Mouse (Mus musculus): ENCODE data around the gene Robo3.
A peak's percentile ranks its signal among the peaks of the same experiment; 100 is the strongest.

Gene Robo3

GRCm38 (mm10) chr9:37430582-37430981, 2.5 kb downstream of the Robo3 start:
- DNase-seq (ENCODE audit: low spot score in 2 of 2), result peak; percentile 95 to 96

DNA sequence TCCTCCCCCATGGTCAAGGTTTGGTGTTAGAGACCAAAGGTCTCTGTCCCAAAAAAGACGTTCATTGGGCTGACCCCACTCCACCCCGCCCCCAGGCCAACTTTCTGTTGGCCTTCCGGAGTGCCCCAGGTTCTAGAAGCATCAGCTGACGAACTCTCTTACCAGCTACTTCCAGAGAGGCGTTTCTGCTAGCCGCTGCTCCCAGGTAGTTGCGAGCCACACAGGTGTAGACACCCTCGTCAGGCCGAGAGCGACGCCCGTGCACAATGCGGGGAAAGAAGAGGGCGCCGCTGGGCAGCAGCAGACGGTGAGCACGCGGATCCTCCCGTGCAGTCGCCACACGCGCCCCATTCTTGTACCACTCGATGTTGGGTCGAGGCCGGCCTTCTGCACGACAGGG, 3.7 kb downstream of the Robo3 start:
- no peak for DNase-seq (ENCODE audit: low spot score in 2 of 2)

- no peak for DNase-seq (ENCODE audit: low spot score in 2 of 2)
Measured at GRCm38 (mm10) chr9:37421239-37421638, 11.8 kb downstream of the Robo3 start.

DNA sequence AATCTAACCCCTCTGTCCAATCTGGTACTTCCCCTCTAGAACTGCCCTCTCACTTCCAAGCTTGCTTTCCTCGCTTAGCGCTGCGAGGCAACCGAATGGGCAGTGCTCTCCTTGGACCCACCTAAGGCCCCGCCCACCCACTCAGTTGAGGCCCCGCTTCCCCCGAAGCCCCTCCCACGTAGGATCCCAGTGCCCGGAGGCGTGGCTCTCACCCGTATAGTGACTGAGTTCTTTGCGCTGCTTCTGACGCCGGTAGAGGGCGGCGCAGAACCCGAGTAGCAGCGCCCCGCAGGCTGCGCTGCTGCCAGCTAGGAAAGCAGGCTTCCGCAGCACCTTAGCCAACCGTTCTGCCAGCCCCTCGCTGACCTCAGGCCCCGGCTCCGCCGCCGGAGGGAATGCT, 12.4 kb downstream of the Robo3 start:
- DNase-seq (ENCODE audit: low spot score in 2 of 2), result peak; percentile 80 to 81

GRCm38 (mm10) chr9:37418791-37419190, 14.3 kb downstream of the Robo3 start:
- DNase-seq (ENCODE audit: low spot score in 2 of 2), result no peak

DNA sequence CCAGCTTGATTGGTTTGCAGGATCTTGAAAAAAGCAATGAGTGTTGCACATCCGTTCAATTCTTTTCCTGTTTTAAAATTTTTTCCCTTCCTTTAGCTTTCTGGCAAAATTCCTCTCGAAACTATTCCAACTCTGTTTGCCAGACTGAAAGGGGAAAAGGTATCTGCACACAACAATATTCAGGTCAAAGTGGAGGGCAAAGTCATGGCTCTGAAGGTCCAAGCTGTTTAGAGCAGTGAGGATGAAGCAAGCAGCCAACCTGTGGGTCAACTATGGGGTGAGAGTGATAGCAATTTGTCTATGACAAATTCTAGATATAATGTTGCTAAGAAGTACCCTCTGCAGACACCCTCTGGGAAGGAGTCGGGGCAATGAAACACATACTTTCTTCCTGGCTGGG, 18.4 kb downstream of the Robo3 start:
- DNase-seq (ENCODE audit: low spot score in 2 of 2), result no peak

DNA sequence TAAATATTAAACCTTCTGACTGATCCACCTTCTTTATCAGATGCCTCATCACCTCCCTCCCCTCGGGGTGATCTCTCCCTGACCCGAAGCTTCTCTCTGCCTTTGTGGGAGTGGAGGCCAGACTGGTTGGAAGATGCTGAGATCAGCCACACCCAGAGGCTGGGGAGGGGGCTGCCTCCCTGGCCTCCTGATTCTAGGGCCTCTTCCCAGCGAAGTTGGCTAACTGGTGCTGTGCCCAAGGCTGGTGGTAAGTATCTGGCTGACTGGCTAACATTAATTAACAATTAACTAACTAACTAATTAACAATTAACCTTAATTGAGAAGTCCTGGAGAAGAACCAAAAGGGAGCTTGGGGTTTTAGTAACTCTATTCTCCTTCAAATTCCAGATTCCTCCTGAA, 20.1 kb downstream of the Robo3 start:
- no peak for DNase-seq (ENCODE audit: low spot score in 2 of 2)

DNA sequence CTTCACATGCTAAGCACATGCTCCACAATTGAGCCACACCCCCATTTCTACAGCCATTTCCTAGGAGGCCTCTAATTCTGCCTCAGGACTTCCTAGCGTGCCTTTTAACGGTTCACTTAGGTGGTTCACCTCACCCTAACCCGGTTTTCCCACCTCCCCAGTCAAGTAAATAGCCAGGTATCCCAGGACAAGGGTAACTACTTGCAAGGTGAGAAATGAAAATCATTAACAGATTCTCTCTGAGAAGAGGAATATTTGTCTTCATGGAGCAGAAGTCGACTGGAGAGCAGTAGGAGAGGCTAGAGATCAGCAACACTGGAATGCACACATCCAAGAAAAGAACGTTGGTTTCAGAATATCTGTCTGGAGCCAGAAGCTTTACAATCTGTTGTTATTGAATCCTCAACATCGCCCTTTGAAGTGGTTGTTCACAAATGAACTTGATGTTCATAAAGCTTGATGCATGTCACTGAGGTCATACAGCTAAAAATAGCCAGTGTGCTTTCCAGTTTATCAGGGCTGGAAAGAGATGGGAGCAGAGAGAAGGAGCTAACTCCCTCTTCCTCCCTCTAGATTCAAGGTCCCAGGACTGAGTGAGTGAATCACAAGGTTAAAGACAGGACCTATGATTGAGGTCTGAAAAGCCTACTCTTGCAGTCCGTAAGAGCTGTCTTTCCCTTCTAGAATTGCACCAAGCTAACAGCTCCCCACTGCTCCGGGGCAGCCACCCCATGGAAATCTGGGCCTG, 23.2 kb downstream of the Robo3 start:
- DNase-seq (ENCODE audit: low spot score in 2 of 2), result no peak

GRCm38 (mm10) chr9:37407850-37408502, 25.1 kb downstream of the Robo3 start:
- DNase-seq (ENCODE audit: low spot score in 2 of 2), result no peak

DNA sequence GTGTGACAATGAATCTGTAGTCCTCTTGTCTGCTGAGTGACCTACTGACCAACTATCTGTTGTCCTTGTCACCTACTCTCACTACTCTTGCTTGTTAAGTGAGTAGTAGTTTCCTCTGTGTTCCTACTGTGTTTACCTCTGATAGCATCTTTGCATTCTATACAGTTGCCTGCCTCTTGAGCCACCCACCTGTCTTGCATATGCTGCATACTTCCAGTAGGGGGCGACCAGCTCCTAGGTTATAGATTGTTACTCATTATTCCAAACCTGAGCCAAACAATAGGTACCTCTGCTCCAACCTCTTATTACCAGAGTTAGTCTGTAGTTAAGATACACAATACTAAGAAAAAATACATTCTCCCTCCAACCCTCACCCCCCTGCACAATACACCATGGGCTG, 26.7 kb downstream of the Robo3 start:
- DNase-seq (ENCODE audit: low spot score in 2 of 2), result peak in 1 of 2 experiments; percentile 25

DNA sequence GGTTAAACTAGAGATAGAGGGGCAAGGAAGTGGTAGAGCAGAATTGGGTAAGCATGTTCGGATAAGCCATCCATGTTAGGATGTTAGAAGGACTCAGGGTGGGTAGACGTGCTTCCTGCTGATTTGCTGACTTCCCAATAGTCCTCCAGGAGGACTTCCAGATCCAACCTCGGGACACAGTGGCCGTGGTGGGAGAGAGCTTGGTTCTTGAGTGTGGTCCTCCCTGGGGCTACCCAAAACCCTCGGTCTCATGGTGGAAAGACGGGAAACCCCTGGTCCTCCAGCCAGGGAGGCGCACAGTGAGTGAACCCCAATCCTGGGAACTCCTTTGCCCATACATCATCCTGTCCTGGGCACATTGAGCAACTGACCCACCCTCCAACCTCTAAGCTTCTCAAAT, 30.0 kb downstream of the Robo3 start:
- no peak for DNase-seq (ENCODE audit: low spot score in 2 of 2)

- no peak for DNase-seq (ENCODE audit: low spot score in 2 of 2)
Measured at GRCm38 (mm10) chr9:37402501-37402900, 30.5 kb downstream of the Robo3 start.

DNA sequence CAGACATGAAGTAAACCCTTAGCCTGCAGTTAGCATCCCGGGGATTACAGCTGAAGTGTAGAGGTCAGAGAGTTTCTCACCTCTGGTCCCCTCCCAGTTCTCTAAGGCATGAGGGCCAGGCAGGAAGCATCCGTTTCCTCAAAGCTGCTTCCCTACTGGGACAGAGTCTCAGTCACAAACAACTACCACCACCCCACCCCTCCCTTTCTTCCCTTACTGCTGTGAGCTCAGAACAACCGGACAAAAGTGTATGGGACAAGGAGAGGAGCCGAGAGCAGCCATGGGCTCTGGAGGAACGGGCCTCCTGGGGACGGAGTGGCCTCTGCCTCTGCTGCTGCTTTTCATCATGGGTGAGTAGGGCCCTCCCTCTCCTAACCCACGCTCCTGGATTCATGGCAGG, 31.2 kb downstream of the Robo3 start, which contains the start of gene Robo4:
Gene Robo4, plus strand, starts transcription at position 96 of the 400 bp plus-strand sequence.
- DNase-seq (ENCODE audit: low spot score in 2 of 2), result no peak

GRCm38 (mm10) chr9:37400585-37400984, 32.5 kb downstream of the Robo3 start:
- DNase-seq (ENCODE audit: low spot score in 2 of 2), result no peak

DNA sequence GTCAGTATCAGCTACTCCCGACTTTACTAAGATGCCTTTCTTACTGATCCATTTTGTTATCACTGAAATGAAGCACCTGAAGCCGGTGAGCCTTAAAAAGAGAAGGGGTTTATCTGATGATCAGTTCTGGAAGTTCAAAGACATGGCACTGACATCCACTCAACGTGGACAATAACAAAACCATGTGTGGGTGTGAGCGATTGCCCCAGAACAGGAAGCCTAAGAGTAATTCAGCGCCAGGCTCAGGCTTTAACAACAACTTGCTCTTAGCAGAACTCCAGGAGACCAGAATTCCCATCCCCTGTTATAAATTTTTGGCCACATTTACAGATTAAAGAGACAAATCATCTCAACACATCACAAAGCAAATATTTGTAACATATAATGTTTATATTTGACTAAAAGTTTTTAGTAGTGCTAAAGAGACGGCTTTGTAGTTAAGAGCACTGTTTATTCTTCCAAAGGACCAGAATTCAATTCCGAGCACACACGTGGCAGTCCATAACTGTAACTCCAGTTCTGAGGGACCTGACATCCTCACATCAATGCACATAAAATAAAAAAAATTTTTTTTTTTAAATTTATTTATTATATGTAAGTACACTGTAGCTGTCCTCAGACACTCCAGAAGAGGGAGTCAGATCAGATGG, 39.4 kb downstream of the Robo3 start:
- DNase-seq (ENCODE audit: low spot score in 2 of 2), result no peak

DNA sequence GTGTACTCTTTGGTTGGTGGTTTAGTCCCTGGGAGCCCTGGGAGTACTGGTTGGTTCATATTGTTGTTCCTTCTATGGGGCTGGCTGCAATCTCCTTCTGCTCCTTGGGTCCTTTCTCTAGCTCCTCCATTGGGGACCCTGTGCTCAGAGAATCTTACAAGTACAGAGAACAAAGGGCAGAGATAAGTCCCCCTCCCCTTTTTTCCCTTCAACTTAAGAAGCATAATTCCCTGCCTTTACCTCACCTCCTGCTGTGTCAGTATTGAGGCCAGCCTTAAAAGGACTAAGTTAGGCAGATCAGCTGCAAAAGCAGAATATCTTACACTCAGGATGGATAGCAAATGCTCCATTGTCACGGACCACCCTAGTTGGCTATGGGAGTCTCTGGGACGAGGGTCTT, 41.0 kb downstream of the Robo3 start:
- no peak for DNase-seq (ENCODE audit: low spot score in 2 of 2)

- no peak for DNase-seq (ENCODE audit: low spot score in 2 of 2)
Measured at GRCm38 (mm10) chr9:37390891-37391290, 42.2 kb downstream of the Robo3 start.

DNA sequence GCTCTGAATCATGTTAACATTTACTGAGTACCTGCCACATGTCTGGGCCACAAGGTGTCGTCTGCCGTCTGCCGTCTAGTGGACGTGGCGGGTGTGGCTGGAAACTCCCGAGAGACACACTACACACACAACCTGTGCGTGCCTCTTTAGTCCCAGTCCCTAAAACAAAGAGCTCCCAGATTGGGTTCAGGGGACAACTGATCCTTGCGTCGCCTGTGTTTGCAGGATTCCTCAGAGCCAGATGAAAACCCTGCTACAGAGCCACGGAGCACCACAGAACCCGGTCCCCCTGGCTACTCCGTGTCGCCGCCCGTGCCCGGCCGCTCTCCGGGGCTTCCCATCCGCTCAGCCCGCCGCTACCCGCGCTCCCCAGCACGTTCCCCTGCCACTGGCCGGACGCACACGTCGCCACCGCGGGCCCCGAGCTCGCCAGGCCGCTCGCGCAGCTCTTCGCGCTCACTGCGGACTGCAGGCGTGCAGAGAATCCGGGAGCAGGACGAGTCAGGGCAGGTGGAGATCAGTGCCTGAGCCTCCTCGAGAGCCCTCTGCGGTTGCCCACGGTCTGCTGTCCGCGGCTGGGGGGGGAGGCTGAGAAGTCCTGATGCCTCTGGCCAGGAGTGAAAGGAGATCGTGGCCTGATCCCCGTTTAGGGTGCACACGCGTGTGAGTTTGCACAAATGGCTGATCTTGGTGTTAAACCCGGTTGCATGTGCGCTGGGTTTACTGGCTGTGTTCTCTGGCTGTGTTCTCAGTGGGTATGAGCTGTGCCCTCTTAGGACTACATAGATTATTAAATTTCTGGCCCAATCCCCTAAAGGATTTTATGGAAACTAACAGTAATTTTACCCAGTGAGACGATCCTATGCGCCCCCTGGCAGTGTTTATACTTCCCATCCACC, 48.5 kb downstream of the Robo3 start:
- DNase-seq (ENCODE audit: low spot score in 2 of 2), result no peak

GRCm38 (mm10) chr9:37383161-37383560, 49.9 kb downstream of the Robo3 start:
- no peak for DNase-seq (ENCODE audit: low spot score in 2 of 2)

- peak in 1 of 2 experiments; percentile 58 for DNase-seq (ENCODE audit: low spot score in 2 of 2)
Measured at GRCm38 (mm10) chr9:37375718-37376117, 57.3 kb downstream of the Robo3 start.

DNA sequence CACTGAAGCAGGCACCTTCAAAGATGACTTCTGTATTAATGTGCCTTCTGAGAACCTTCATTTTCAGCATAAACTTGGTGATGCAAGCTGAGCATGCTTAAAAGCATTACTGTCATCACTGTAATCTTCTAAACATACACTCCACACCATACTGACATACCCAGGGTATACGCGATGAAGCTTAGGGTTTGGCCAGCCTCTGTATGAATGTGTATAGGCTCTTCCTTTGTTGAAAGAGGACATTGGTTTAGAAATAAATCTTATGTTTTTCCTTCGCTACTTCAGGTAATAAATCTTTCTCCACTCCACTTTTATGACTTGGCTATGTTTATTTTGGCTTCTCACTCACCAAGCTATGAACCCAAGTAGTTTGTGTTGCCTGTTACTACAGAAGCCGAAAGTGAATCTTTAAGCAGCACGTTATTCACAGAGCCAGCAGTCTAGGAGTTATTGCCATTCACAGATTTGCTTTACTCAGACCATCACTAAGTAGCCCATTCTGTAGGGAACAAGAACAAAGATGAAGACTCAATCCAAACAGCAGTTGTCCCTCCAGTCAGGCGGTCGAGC, 61.7 kb downstream of the Robo3 start:
- no peak for DNase-seq (ENCODE audit: low spot score in 2 of 2)

GRCm38 (mm10) chr9:37368860-37369259, 64.2 kb downstream of the Robo3 start:
- DNase-seq (ENCODE audit: low spot score in 2 of 2), result no peak

Data from right cerebral cortex, postnatal 10 days (tissue).